Mouse (Mus musculus): ENCODE measurements around the gene Elane. TPM values are rescaled to one million over a fixed set of nuclear protein-coding genes. Genes with fewer than 3 reads are reported as not detected.

Elane gene
- total RNA-seq, 4 experiments from 2014 or later, result not detected

DNA sequence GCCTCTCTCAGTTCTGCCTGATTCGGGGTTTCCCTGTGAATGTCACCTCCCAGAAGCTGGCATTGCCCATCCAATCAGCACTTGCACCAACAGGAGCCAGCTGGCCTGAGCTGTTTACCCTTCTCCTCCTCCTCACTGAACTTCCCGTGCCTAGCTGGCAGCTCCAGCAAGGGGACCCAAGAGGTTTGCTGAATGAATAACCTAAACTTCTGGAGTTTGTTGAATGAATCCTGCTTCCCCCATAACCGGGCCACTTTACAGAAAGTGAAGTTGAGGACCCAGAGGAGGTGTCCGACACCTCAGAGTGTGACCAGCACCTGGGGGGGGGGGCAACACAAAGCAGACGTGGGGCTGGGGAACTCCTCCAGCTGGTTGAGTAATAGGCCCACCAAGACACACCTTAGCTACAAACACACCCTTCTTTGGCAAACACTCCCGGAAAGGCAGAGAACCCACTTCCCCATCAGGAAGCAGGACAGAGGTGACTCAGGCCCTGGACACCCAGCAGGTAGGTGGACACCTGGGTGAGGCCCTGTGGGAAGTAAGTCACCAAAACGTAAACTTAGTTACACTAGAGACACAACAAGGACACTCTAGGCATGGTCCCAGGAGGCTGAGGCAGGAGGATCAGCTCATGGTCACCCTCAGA is 29.0 kb downstream of the Elane start:
- no peak for DNase-seq (ENCODE audit: low spot score in 2 of 2)

DNA sequence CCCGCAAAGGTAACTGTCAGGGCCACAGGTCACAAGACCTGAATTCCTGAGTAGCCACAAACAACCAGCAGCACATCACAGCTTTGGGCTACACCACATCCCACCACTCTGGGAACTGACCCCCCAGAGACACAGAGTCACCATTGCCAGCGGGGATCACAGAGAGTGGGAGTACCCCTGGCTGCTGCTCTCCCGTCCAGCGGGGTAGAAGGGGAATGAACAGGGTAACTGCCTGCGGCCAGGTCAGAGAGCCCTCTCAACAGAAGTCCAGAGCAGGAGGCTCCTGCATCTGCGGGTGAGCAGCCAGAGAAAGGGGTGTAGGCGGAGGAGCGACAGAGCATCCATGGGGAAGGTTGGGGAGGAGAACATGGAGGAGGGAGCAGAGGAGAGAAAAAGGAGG is 30.0 kb downstream of the Elane start:
- no peak for DNase-seq (ENCODE audit: low spot score in 2 of 2)

DNA sequence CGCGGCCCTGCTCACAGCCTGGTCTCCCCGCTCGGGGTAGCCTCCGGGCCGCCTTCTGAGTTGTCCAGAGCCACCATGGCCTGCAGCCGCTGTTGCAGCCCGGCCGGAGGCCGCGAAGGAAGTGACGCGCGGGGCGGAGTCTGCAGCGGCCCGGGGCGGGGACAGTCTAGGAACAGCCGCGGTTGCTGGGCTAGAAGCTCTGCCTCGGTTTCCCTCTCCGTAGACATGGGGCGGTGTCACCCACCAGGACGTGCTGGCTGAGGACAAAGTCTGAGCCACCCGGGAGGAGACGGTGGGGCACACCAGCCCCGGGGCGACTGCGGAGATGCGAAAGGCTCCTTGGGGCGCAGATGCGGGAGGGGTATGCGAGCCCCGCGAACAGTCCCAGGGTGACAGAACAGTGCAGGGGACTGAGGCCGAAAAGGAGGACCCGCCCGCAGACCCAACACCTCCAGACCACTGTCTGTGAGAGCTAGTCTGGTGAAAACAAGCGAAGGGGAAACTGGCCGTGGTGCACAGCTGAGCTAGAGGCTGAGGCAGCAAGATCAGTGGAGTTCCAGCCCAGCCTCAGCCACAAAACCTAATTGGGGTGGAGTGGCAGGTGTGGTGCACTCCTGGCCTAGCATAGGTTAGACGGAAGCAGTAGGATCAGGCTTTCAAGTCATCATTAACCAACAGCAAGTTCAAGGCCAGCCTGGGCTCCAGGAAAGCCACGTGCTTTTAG is 30.9 kb downstream of the Elane start, which contains the start of gene Kiss1r:
Kiss1r (plus strand) TSS at position 164 of the 724 bp plus-strand sequence.
- peak; percentile 70 to 74 for DNase-seq (ENCODE audit: low spot score in 2 of 2)

DNA sequence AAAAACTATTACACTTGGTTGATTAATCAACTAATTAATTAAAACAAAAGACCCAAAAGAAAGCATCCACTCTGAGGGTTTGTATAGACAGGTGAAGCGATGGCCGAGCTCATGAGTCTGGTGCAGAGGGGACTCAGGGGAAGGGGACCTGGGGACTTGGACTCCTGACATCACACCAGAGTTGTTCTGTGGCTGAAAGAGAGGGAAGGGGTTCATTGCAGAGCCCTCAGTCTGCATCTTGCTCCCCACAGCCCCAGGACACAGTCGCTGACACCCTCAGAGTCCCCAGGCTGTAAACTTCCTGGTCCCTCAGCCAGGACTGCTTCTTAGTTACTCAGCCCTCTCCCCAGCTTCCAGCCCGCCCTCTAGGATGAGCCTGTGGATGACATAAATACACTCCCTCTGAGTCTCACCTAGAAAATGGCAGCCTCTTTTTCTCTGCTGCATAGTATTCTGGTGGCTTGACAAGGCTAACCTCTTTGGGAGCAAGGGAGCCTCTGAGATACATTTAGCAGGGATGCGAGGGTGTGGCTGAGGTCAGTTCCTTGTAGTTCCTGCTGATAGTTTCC is 31.6 kb downstream of the Elane start:
- DNase-seq (ENCODE audit: low spot score in 2 of 2), result no peak

DNA sequence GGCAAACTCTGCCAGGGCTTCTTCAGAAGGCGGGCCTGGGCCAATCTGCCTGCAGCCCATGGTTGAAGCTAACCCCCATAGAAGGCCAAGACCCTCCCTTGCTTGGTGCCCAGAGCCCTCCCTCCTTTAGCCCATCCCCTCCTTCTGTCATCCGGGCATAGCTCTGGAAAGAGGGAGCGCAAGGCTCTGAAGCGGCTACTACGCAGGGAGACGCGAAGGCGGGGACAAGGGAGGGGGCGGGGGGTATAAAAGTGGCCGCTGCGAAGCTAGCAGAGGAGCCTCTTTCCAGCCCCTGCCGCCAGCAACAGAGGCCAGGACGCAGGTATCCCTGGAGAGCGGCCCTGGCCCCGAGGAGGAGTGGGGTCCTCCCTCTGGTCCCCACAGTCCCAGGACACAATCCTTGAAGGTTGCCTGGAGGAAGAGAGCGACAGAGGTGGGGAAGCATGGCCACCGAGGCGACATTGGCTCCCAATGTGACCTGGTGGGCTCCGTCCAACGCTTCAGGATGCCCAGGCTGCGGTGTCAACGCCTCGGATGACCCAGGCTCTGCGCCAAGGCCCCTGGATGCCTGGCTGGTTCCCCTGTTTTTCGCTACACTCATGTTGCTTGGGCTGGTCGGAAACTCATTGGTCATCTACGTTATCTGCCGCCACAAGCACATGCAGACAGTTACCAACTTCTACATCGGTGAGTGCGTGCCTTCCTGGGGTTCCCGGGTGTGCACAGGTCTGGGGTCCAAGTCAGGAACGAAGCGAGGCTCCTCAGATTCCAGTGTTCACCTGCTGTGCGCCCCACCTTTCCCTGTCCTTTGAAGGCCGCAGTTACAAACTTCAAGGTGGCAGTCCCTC is 32.4 kb downstream of the Elane start:
- no peak for DNase-seq (ENCODE audit: low spot score in 2 of 2)

DNA sequence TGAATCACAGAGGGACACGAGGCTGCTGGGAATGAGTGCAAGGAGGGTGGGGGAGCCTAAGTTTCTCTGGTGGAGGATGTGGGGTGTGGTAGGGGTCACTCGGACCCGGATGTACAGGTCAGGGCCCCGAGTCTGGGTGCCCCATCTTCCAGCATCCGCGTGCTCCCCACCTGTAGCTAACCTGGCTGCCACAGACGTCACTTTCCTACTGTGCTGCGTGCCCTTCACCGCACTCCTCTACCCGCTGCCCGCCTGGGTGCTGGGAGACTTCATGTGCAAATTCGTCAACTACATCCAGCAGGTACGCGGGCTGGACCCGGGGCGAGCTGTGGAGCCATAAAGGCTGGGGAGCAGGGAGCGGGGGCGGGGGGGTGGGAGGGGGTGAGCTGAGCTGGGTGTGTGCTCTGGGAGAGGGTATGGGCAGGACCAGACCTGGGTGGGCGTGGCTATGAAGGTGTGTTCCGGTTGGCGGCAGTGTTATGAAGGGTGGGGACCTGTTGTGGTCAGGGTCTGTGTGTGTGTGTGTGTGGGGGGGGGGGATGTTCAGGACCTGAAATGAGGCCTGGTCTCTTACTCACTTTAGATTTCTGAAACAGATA is 33.3 kb downstream of the Elane start:
- DNase-seq (ENCODE audit: low spot score in 2 of 2), result no peak

DNA sequence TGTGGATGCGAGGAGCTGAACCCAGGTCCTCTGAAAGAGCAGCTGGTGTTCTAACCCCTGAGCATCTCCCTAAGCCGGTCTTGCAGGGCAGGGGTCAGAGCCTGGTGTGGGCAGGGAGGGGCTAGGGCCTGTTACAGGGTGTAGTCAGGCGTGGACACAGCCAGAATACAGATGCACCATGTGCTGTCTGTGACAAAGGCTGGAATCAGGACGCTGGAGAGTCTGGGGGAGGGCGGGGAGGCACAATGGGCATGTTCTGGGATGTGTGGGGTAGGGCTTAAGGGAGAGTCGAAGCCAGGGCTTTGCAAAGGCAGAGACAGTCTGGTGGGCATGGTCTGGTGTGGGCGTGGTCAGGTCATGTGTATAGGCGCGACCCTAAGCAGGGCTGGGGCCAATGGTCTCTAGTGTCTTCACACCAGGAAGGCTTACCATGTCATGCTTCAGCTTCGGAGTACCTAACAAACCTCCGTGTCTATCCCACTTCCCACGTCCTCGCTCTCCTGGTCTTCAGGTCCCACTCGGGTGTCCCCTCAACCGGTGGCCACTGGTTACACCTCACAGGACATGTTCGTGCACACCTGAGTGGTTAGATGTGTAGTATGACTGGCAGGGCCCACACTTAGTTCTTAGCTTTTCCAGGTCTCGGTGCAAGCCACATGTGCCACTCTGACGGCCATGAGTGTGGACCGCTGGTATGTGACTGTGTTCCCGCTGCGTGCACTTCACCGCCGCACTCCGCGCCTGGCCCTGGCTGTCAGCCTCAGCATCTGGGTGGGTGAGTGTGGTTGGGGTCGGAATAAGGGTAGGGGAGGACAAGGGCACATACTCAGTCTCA is 34.2 kb downstream of the Elane start:
- DNase-seq (ENCODE audit: low spot score in 2 of 2), result no peak

DNA sequence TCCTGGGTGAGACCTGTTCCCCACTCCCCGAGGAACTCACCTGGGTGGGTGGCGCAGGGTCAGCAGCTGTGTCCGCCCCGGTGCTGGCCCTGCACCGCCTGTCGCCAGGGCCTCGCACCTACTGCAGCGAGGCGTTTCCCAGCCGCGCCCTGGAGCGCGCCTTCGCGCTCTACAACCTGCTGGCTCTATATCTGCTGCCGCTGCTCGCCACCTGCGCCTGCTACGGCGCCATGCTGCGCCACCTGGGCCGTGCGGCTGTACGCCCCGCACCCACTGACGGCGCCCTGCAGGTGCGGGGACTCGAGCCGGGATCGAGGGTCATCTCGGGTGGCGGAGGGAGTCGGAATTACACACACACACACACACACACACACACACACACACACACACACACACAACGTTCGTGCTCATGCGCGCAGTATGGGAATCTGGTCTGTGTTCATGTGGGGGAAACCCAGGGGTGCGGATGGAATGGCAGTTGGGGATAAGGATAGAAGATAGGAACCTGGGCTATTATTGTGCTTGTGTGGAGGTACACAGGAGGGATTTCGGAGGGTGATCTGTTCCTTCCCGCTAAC is 35.0 kb downstream of the Elane start, which contains the start of gene R3hdm4:
R3hdm4 (minus strand) TSS at position 251 of the 578 bp plus-strand sequence.
- no peak for DNase-seq (ENCODE audit: low spot score in 2 of 2)

DNA sequence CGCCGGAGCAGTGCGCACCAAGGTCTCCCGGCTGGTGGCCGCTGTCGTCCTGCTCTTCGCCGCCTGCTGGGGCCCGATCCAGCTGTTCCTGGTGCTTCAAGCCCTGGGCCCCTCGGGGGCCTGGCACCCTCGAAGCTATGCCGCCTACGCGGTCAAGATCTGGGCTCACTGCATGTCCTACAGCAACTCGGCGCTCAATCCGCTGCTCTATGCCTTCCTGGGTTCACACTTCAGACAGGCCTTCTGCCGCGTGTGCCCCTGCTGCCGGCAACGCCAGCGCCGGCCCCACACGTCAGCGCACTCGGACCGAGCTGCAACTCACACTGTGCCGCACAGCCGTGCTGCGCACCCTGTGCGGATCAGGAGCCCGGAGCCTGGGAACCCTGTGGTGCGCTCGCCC is 35.5 kb downstream of the Elane start:
- no peak for DNase-seq (ENCODE audit: low spot score in 2 of 2)

DNA sequence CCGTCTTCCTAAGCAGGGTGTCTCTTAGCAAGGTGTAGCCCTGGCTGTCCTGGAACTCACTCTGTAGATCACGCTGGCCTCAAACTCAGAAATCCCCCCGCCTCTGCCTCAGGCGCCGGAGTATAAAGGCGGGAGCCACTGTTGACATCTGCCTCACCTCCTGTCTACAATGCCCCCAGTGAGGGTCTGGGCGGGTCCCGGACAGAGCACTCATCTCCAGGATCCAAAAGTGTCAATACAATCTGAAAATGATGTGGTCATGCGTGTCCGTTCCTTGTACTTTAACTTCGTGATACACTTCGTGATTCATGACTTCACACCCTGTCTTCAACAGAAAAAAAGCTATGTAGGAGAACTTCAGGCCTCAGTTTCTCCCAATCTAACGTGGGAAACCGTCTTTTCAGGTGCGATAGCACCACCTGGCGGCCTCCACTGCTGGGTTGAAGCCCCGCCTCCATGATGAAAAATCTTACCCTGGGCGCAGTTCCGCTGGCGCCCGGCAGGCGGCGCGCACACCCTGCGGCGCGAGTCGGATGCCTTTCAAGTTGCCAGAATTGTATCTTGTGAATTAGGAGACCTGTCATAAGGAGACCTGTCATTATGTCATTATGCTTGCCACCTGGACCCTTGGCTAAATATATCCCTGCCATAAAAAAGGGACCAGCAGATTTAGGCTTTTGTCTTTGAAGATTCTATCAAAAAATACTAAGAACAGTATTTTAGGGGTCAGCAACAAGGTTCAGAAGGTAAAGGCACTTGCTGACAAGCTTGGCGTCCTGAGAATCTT is 39.1 kb downstream of the Elane start:
- peak; percentile 80 to 96 for DNase-seq (ENCODE audit: low spot score in 2 of 2)

DNA sequence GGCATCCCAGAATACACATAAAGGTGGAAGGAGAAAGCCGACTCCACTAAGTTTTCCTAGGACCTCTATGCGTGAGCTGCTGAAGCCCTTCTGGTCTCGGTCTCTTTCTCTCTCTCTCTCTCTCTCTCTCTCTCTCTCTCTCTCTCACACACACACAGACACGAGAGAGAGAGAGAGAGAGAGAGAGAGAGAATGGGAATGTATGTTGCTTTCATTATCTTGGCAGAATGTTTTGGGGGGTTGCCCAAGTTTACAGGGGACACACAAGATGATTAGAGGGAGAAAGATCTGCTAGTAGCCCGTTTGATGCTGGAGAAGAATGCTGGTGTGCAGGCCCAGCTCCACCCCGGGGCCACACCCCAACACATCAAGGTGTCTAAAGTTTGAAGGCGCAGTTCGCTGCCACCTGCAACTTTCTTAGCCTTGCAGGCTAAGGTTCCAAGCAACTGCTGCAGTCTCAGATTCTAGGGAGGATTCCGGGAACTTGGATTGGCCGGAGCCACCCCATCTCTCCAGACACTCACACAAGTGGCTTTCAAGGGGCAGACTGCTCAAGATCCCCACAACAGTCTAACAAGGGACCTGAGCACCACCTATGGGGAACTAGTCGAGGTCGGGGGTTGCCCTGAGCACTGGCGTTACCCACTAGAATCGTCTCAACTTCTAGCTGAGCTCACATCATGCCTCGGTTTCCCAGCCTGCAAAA is 39.9 kb downstream of the Elane start:
- no peak for DNase-seq (ENCODE audit: low spot score in 2 of 2)

DNA sequence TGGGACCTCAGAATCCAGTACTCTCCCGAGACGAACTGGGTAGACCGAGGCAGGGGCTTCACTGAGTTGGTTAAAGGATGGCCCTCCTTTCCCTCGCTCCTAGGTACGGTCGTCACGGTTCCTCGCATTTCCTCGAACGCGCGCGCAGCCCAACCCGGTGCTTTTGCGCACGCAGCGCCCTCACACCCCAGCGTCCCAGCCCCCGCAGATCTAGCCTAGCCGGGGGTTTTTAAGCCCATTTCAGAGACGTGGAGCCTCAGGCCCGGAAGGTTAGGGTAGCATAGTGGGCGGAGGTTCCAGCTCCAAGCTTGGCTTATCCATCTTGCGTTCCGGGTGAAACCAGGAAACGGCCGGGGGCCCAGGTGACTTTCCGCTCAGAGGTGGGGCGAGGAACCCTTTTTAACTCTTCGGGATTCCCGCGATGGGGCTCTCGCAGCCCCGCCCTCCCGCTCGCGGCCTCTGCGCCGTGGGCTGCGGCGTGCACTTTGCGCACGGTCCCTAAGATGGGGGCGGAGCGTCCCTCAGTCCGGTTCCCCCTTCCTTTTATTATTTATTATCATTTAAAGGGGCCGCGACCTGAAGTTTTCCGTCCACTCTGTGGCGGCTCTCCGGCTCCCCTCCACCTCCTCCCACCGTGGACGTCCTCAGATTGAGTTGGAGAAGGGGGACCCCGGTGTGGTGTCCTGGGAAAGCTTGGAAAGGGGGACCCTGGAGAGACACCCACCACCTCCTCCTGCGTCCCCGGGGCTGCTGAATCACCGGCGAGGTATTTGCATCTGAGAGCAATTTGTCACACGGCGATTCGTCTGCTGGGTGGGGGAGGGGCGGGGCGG is 40.7 kb downstream of the Elane start, which contains the start of gene Arid3a:
Arid3a (plus strand) TSS at position 553 of the 833 bp plus-strand sequence.
- DNase-seq (ENCODE audit: low spot score in 2 of 2), result peak; percentile 71 to 78

DNA sequence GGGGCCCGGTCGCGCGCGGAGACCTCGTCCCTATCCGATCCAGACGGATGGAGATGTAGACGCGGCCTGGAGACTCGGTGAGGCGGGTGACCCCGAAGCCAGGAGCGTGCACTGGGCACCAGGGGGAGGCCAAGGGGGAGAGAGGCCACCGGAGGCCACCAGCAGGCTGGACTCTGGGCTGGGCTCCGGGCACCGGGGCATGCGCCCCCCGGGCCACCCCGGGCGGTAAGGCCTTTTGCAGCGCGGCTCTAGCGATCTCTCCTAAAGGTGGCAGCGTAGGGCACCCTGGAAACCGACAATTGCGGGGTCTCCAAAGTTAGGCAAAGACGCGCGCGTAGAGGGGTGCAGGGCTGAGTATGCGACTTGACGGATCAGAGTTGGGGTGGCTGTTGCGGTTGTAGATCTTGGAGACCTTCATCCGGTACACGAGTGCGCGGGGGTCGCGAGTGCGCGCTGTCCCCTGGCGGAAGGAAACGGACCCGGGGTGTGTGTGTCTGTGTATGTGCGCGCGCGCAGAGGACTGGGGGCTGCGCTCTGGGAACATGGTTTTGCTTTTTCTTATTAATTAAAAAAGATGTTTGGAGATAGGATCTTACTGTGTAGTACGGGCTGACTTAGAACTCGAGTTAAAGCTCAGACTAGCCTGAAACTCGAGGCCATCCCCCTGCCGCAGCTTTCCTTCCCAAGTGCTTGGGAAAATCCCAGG is 41.4 kb downstream of the Elane start:
- DNase-seq (ENCODE audit: low spot score in 2 of 2), result no peak

DNA sequence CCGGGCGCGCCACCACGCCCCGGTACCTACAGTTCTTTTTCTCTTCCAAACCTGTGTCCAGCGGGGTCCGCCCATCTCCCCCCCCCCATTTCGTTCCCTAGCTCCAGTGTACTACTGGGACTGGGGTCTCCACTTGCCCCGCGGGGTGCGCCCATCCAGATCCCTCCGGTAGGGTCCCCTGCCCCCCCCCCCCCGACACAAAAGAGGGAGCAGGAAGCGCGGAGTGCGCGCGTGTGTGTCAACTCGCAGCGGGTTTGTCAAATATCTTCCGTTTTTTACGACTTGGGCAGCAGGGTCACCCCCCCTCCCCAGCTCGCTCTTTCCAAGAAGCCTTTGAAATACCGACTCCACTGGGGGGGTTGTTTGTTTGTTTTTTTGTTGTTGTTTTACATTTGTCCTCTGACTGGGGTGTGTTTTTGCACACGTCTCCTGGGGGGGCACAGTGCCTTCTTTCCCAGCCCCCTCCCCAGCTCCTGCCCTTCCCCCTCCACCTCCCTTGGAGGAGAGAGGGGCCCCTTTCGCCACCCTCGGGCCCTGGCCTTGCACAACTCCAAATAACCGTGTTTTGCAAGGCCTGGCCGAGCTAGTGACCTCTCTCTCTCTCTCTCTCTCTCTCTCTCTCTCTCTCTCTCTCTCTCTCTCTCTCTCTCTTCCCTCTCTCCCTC is 42.1 kb downstream of the Elane start:
- no peak for DNase-seq (ENCODE audit: low spot score in 2 of 2)

DNA sequence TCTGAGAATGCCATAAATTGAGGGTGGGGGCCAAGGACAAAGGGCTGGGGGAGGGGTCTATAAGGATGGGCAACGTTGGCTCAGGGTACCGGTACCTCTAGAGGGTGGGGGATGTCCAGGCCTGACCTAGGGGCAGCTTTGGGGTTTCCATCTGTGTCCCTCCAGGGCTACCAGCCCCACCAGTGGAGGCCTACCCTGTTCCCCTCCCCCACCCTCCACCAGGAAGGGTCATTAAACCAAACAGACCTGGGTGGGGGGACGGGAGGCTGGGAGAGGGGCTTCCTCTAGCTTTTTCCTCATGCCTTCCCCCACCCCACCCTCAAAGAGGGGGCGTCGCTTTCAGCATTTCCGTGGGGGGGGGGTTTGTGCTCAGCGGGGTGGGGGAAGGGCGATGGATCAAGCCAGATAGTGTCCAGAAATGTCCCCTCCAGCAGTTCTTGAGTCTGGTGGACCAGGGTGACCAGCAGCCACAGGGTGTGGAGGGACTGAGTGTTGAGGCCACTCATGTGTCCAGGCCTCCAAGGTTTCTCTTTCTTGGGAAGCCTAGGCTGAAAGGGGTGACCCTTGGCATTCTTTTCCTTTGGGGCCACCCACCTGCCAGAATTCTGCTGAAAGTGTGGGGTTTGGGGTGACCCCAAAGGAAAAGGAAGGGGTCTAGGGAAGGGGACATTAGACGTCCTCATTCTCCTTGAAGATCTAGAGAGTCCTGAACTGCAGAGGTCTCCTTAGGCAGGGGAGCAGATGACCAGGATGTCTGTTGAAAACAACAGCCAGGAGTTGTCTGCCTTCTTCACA is 43.1 kb downstream of the Elane start:
- DNase-seq (ENCODE audit: low spot score in 2 of 2), result no peak
